Mouse (Mus musculus): ENCODE measurements around the gene Slc16a6. TPM values are rescaled to one million over a fixed set of nuclear protein-coding genes. Genes with fewer than 3 reads are reported as not detected.
A peak's percentile ranks its signal among the peaks of the same experiment; 100 is the strongest.

Slc16a6 gene
- polyA plus RNA-seq, 1 experiment from 2014 or later = 7.0 TPM

DNA sequence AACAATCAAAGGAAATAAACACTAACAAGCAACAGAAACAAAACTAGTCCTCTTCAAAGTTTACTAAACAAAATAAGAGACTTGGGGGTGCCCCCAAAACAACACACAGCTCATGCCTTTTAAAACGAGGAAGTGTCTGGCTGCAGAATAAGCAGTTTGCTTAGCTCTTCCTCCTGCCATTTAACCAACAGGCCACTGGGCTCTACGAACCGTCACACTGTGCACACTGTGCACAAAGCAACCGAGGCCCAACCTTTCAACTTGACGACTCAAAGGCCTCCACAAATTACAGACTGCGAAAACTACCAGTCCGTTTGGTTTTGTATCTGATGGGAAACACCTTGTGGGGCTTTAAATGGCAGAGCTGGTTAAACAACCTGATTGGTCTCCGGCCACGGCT, 3.2 kb downstream of the Slc16a6 start:
- Histone ChIP-seq H3K4me3 (ENCODE audit: low read length) (no peak overlapping the region), H3K9ac (ENCODE audit: low read length) (no peak overlapping the region), H3K4me1 (ENCODE audit: control insufficient read depth, insufficient read depth, low read length) (peaks cover 6% of the 10 kb centered on the region; the same call in 1 of the 2 replicates), H3K4me2 (ENCODE audit: low read depth, low read length) (no peak overlapping the region), H3K27me3 (ENCODE audit: control insufficient read depth, insufficient read depth, low read length) (peaks cover 3% of the 10 kb centered on the region; the same call in 1 of the 2 replicates), H3K27ac (ENCODE audit: low read length) (no peak overlapping the region), H3K9me3 (replicated peaks; ENCODE audit: control insufficient read depth, low read length) (no peaks in the 10 kb centered on the region), H3K36me3 (ENCODE audit: control insufficient read depth, insufficient read depth) (no peaks in the 10 kb centered on the region)
- WGBS = 74% methylated on average over 9 of the region's 9 CpGs
- ATAC-seq (replicated peaks; ENCODE audit: extremely low read depth, insufficient read depth, low FRiP score) = no peak

- Histone ChIP-seq H3K36me3 (ENCODE audit: control insufficient read depth, insufficient read depth) (no peaks in the 10 kb centered on the region; the same call in 1 of the 2 replicates), H3K4me3 (ENCODE audit: low read length) (no peak overlapping the region), H3K27ac (ENCODE audit: low read length) (no peak overlapping the region), H3K4me1 (ENCODE audit: control insufficient read depth, insufficient read depth, low read length) (peaks cover 6% of the 10 kb centered on the region; the same call in 1 of the 2 replicates), H3K9me3 (replicated peaks; ENCODE audit: control insufficient read depth, low read length) (no peaks in the 10 kb centered on the region), H3K9ac (ENCODE audit: low read length) (no peak overlapping the region), H3K4me2 (ENCODE audit: low read depth, low read length) (no peak overlapping the region), H3K27me3 (ENCODE audit: control insufficient read depth, insufficient read depth, low read length) (no peaks in the 10 kb centered on the region)
- no peak for ATAC-seq (replicated peaks; ENCODE audit: extremely low read depth, insufficient read depth, low FRiP score)
- WGBS = 75% methylated on average over 5 of the region's 5 CpGs
These were observed 5.3 kb downstream of the Slc16a6 start for GRCm38 (mm10) chr11:109468133-109468532.

DNA sequence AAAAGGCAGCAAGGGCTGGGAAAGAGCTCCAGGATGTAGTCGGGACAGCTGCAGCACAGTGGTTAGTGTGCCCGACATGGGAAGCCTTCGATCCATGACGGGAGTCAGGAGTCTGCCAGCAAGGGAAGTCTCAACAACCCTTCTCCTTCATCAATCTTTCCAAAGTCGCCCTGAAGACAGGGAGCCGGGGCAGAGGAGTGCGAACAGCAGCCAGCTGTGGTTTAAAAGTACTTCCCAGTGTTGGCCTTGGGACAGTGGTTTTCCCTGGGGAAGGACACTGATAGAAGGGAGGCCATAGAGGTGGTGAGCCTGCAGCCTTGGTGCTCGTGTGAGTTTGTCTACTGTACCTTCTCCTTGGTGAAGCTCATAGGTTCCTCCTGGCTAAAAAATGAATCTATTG, 6.4 kb downstream of the Slc16a6 start:
- Histone ChIP-seq H3K4me1 (ENCODE audit: control insufficient read depth, insufficient read depth, low read length) (peaks cover 6% of the 10 kb centered on the region; the same call in 1 of the 2 replicates), H3K9me3 (replicated peaks; ENCODE audit: control insufficient read depth, low read length) (no peaks in the 10 kb centered on the region), H3K9ac (ENCODE audit: low read length) (no peak overlapping the region), H3K4me3 (ENCODE audit: low read length) (no peak overlapping the region), H3K36me3 (ENCODE audit: control insufficient read depth, insufficient read depth) (peaks cover 7% of the 10 kb centered on the region), H3K4me2 (ENCODE audit: low read depth, low read length) (no peak overlapping the region), H3K27me3 (ENCODE audit: control insufficient read depth, insufficient read depth, low read length) (no peaks in the 10 kb centered on the region), H3K27ac (ENCODE audit: low read length) (no peak overlapping the region)
- 58% methylated on average over 8 of the region's 8 CpGs for WGBS
- no peak for ATAC-seq (replicated peaks; ENCODE audit: extremely low read depth, insufficient read depth, low FRiP score)

DNA sequence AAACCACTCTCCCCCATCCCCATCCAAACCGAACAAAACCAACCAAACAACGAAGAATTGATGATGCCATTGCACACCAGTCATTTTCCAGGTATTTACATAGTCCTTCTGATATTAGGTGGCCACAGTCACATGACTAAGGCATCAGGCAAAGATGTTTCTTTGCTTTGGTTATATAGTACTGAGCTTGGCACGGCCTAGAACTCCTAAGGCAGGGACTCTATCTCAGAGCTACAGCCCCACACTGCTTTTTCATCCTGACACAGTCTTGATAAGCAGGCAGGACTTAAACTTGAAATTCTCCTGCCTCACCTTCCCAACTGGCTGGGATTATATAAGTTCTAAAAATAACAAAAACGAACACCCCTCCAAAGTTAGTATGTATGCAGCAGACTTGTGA, 8.3 kb downstream of the Slc16a6 start:
- no peak overlapping the region for H3K27ac ChIP-seq (ENCODE audit: low read length)
- peaks cover 10% of the 10 kb centered on the region for H3K36me3 ChIP-seq (ENCODE audit: control insufficient read depth, insufficient read depth)
- 84% methylated on average over 4 of the region's 4 CpGs for WGBS
- H3K4me3 ChIP-seq (ENCODE audit: low read length) = no peak overlapping the region
- no peaks in the 10 kb centered on the region for H3K27me3 ChIP-seq (ENCODE audit: control insufficient read depth, insufficient read depth, low read length)
- no peak for ATAC-seq (replicated peaks; ENCODE audit: extremely low read depth, insufficient read depth, low FRiP score)
- no peaks in the 10 kb centered on the region for H3K9me3 ChIP-seq (replicated peaks; ENCODE audit: control insufficient read depth, low read length)
- H3K4me1 ChIP-seq (ENCODE audit: control insufficient read depth, insufficient read depth, low read length) = peaks cover 6% of the 10 kb centered on the region
- no peak overlapping the region for H3K9ac ChIP-seq (ENCODE audit: low read length)
- no peak overlapping the region for H3K4me2 ChIP-seq (ENCODE audit: low read depth, low read length)

- peaks cover 7% of the 10 kb centered on the region for H3K4me1 ChIP-seq (ENCODE audit: control insufficient read depth, insufficient read depth, low read length)
- no peak overlapping the region for H3K4me2 ChIP-seq (ENCODE audit: low read depth, low read length)
- ATAC-seq (replicated peaks; ENCODE audit: extremely low read depth, insufficient read depth, low FRiP score) = peak; percentile 83
- no peak overlapping the region for H3K4me3 ChIP-seq (ENCODE audit: low read length)
- peaks cover 13% of the 10 kb centered on the region for H3K36me3 ChIP-seq (ENCODE audit: control insufficient read depth, insufficient read depth)
- WGBS = 17% methylated on average over 5 of the region's 5 CpGs
- no peaks in the 10 kb centered on the region for H3K9me3 ChIP-seq (replicated peaks; ENCODE audit: control insufficient read depth, low read length)
- H3K27me3 ChIP-seq (ENCODE audit: control insufficient read depth, insufficient read depth, low read length) = no peaks in the 10 kb centered on the region
- peak overlapping the region; percentile 40 for H3K27ac ChIP-seq (ENCODE audit: low read length)
- no peak overlapping the region for H3K9ac ChIP-seq (ENCODE audit: low read length)
These were observed 12.8 kb downstream of the Slc16a6 start for GRCm38 (mm10) chr11:109460586-109460985.

DNA sequence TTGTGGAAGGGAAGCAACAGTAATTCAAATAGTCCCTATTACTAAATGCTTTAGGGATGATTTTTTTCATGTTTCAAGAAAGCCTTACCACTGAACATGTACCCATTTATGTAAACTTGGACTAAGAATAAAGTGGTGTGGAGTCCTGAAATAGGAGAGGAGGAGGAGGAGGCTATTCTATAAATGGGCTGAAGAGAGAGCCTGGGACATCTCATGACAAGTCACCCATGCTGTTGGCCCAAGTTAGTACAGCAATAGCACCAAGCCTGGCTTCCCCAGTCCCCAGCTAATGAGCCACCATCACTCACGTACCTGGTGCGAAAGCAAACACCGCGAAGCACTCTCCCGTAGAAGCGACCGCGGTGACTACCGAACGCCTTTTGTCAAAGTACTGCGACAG, 15.2 kb downstream of the Slc16a6 start:
- Histone ChIP-seq H3K4me2 (ENCODE audit: low read depth, low read length) (no peak overlapping the region), H3K27me3 (ENCODE audit: control insufficient read depth, insufficient read depth, low read length) (no peaks in the 10 kb centered on the region), H3K9ac (ENCODE audit: low read length) (no peak overlapping the region), H3K4me1 (ENCODE audit: control insufficient read depth, insufficient read depth, low read length) (peaks cover 7% of the 10 kb centered on the region), H3K9me3 (replicated peaks; ENCODE audit: control insufficient read depth, low read length) (no peaks in the 10 kb centered on the region), H3K36me3 (ENCODE audit: control insufficient read depth, insufficient read depth) (peaks cover 20% of the 10 kb centered on the region), H3K27ac (ENCODE audit: low read length) (no peak overlapping the region), H3K4me3 (ENCODE audit: low read length) (no peak overlapping the region)
- WGBS = 96% methylated on average over 11 of the region's 11 CpGs
- no peak for ATAC-seq (replicated peaks; ENCODE audit: extremely low read depth, insufficient read depth, low FRiP score)

DNA sequence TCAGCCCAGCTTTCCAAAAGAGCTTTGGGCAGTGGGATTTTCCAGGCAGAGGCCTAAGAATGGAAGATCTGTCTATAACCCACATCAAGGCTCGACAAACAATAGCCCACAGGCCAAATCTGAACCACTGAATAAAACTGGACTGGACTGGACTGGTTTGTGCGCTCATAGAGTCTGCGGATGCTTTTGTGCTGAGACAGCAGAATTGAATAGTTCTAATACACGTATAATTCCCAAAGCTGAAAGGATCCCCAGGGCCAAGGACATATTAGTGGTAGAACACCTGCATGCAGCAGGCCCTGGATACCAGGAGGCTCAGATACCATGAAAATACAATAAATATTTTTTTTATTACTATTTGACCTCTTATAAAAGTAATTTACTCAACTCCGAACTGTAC, 17.1 kb downstream of the Slc16a6 start:
- Histone ChIP-seq H3K4me3 (ENCODE audit: low read length) (no peak overlapping the region), H3K4me2 (ENCODE audit: low read depth, low read length) (no peak overlapping the region), H3K4me1 (ENCODE audit: control insufficient read depth, insufficient read depth, low read length) (peaks cover 7% of the 10 kb centered on the region), H3K9ac (ENCODE audit: low read length) (no peak overlapping the region), H3K9me3 (replicated peaks; ENCODE audit: control insufficient read depth, low read length) (no peaks in the 10 kb centered on the region), H3K27me3 (ENCODE audit: control insufficient read depth, insufficient read depth, low read length) (no peaks in the 10 kb centered on the region), H3K27ac (ENCODE audit: low read length) (no peak overlapping the region), H3K36me3 (ENCODE audit: control insufficient read depth, insufficient read depth) (peaks cover 14% of the 10 kb centered on the region)
- 91% methylated on average over 5 of the region's 5 CpGs for WGBS
- no peak for ATAC-seq (replicated peaks; ENCODE audit: extremely low read depth, insufficient read depth, low FRiP score)

DNA sequence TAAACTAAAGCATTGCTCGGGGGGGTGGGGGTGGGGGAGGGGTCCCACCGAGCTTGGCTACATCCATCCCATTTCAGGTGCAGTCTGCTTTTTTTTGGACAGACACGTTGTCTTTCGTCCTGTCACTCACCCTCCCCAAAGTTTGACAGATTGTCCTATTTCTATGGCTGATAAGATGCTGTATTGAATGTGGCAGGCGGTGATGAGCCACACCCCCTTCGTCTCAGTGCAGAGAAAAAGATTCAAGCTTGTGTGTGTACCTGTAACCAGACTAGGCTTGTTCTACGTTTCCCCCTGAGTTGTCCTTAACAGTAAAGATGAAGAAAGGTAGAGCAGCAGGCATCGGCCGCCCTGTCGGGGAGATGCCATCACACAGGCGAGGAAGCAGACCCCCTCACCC, 22.2 kb downstream of the Slc16a6 start:
- WGBS = 84% methylated on average over 11 of the region's 11 CpGs
- ATAC-seq (replicated peaks; ENCODE audit: extremely low read depth, insufficient read depth, low FRiP score) = no peak

DNA sequence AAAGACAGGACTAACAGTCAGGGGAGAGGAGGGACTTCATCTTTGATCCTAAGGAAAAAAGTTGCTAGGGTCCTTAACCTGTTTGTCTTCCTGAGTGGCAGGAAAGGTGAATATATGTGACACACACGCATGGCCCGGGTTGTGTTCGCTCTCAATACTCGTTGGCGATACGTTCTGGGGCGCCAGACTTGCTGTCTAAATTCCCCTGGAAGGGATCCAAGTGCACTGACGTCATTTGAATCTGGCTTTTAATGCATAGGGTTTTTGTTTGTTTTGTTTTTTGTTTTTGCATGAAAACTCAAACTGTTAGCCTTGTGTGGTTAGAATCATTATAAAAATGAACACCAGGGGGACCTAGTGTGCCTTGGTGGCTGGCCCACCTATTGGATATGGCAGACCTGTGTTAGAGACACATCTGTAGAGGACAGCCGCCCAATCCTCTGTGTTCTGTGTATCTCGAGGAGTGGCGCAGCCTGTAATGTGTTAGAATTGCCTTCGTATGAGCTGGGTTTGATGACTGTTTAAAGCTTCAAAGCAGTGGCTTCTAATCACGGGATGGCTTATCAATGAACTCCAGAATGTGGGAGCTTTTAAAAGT, 27.9 kb downstream of the Slc16a6 start:
- no peaks in the 10 kb centered on the region for H3K27me3 ChIP-seq (ENCODE audit: control insufficient read depth, insufficient read depth, low read length)
- 0 out of 2 replicates have a peak, but pooled peaks have one; percentile 57 for ATAC-seq (replicated peaks; ENCODE audit: extremely low read depth, insufficient read depth, low FRiP score)
- peak overlapping the region; percentile 13; the same call in 1 of the 2 replicates for H3K9ac ChIP-seq (ENCODE audit: low read length)
- 36% methylated on average over 13 of the region's 13 CpGs for WGBS
- no peaks in the 10 kb centered on the region for H3K9me3 ChIP-seq (replicated peaks; ENCODE audit: control insufficient read depth, low read length)
- no peak overlapping the region for H3K4me3 ChIP-seq (ENCODE audit: low read length)
- no peak overlapping the region for H3K4me2 ChIP-seq (ENCODE audit: low read depth, low read length)
- peaks cover 7% of the 10 kb centered on the region for H3K4me1 ChIP-seq (ENCODE audit: control insufficient read depth, insufficient read depth, low read length)
- no peak overlapping the region for H3K27ac ChIP-seq (ENCODE audit: low read length)
- no peaks in the 10 kb centered on the region for H3K36me3 ChIP-seq (ENCODE audit: control insufficient read depth, insufficient read depth)

More for the DNA sequence above, 22.2 kb downstream of the Slc16a6 start:
- Histone ChIP-seq H3K4me1 (ENCODE audit: control insufficient read depth, insufficient read depth, low read length) (no peaks in the 10 kb centered on the region), H3K27ac (ENCODE audit: low read length) (no peak overlapping the region), H3K4me3 (ENCODE audit: low read length) (no peak overlapping the region), H3K9ac (ENCODE audit: low read length) (no peak overlapping the region), H3K9me3 (replicated peaks; ENCODE audit: control insufficient read depth, low read length) (no peaks in the 10 kb centered on the region), H3K27me3 (ENCODE audit: control insufficient read depth, insufficient read depth, low read length) (no peaks in the 10 kb centered on the region), H3K4me2 (ENCODE audit: low read depth, low read length) (no peak overlapping the region), H3K36me3 (ENCODE audit: control insufficient read depth, insufficient read depth) (peaks cover 11% of the 10 kb centered on the region)

Data from heart, embryonic 16.5 days (tissue).